Mouse (Mus musculus): ENCODE measurements around the gene Taf12. TPM values are rescaled to one million over a fixed set of nuclear protein-coding genes. Genes with fewer than 3 reads are reported as not detected.
A peak's percentile ranks its signal among the peaks of the same experiment; 100 is the strongest.

The Taf12 gene
- total and polyA plus RNA-seq, 3 experiments = 62.6 to 76.4 TPM; not detected in 1

DNA sequence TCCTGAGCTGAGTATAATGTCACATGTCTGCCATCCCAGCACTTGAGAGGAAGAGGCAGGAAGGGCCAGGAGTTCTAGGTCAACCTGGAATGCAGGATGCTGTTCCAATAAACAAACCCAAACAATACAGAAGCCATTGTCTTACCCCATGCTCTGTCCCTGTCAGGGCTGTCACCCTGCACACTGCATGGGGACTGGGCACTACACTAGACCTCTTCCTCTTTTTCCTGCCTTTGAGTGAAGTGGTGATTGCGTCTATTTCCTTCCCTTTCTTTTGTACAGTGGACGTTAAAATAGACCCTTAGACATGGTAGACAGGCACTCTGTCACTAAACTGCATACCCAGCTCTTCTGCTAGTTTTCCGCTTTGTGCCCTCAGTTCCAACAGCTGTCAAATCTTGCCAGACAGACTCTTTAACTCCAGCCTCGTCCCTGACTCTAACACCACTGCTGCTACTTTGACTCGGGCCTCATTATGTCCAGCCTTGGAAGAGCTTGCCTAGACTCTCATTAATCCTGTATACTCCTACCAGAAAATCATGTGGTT is 26.7 kb upstream of the Taf12 start:
- Histone ChIP-seq H3K79me2 (ENCODE audit: control insufficient read depth, insufficient read depth, low read length, poor library complexity) (peaks cover 1% of the 10 kb centered on the region; the same call in 1 of the 2 replicates), H3K36me3 (ENCODE audit: control insufficient read depth in 1 of 2, insufficient read depth in 2 of 2, low read length in 2 of 2) (peaks cover 5% of the 10 kb centered on the region in 2 experiments), H3K4me3 (ENCODE audit: control insufficient read depth in 1 of 2, insufficient read depth in 1 of 2, low read depth in 2 of 2, low read length in 2 of 2) (no peak overlapping the region), H3K27me3 (ENCODE audit: control insufficient read depth in 1 of 2, insufficient read depth in 2 of 2, low read length in 2 of 2) (no peaks in the 10 kb centered on the region), H3K9ac (ENCODE audit: control insufficient read depth, low read depth, low read length, poor library complexity, severe bottlenecking) (no peak overlapping the region), H3K9me3 (replicated peaks; ENCODE audit: insufficient read depth, low read length) (no peaks in the 10 kb centered on the region), H3K27ac (ENCODE audit: control insufficient read depth, low read depth, low read length) (no peak overlapping the region), H3K4me1 (ENCODE audit: control insufficient read depth in 1 of 2, insufficient read depth in 2 of 2, low read length in 2 of 2) (peaks cover 0 to 2% of the 10 kb centered on the region in 2 experiments; a peak in 2 of 4 replicates)
- peak; percentile 55 for DNase-seq (ENCODE audit: low read depth, low spot score)
- TF ChIP-seq JUND (IDR thresholded peaks at IDR 0.05; ENCODE audit: low read depth, low read length) (0 out of 2 replicates have a peak, but pooled peaks have one; percentile 21), MEF2A (IDR thresholded peaks at IDR 0.05; ENCODE audit: extremely low read depth, insufficient replicate concordance, low read depth, low read length, poor library complexity, severe bottlenecking) (no peak), ETS1 (IDR thresholded peaks at IDR 0.05; ENCODE audit: low read depth, low read length) (0 out of 2 replicates have a peak, but pooled peaks have one; percentile 7), POLR2AphosphoS5 (IDR thresholded peaks at IDR 0.05; ENCODE audit: borderline replicate concordance, low read depth, low read length) (no peak), EP300 (IDR thresholded peaks at IDR 0.05; ENCODE audit: low read depth in 1 of 2, low read length in 2 of 2) (peak in 1 of 2 experiments; percentile 73; a peak in 2 of 4 replicates), TCF12 (IDR thresholded peaks at IDR 0.05; ENCODE audit: low read depth, low read length) (no peak)

DNA sequence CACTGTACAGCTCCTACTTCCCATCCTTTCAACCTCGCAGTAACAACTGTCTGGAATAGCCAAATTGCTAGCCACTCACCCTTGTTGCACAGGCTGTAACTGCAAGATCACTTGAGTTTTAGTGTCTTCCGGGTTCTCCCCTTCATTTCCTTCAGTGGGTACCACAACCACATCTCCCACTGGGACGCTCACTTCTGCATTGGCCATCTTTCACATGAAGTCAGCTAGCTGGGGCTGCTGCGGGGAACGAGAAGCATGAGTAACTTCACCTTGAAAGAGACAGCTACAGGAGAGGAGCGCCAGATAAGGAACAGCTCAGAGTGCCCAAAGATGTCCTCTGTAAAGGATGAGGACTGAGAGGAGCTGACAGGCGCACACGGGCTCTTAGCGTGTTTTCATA is 22.6 kb upstream of the Taf12 start:
- peaks cover 3 to 17% of the 10 kb centered on the region in 2 experiments; a peak in 2 of 4 replicates for H3K36me3 ChIP-seq (ENCODE audit: control insufficient read depth in 1 of 2, insufficient read depth in 2 of 2, low read length in 2 of 2)
- no peak overlapping the region for H3K27ac ChIP-seq (ENCODE audit: control insufficient read depth, low read depth, low read length)
- DNase-seq (ENCODE audit: low read depth, low spot score) = no peak
- peaks cover 8% of the 10 kb centered on the region for H3K79me2 ChIP-seq (ENCODE audit: control insufficient read depth, insufficient read depth, low read length, poor library complexity)
- peaks cover 5 to 18% of the 10 kb centered on the region in 2 experiments for H3K4me1 ChIP-seq (ENCODE audit: control insufficient read depth in 1 of 2, insufficient read depth in 2 of 2, low read length in 2 of 2)
- TF ChIP-seq ZKSCAN1 (IDR thresholded peaks at IDR 0.05; ENCODE audit: low read depth, low read length) = no peak
- no peak for TF ChIP-seq MAZ (IDR thresholded peaks at IDR 0.05; ENCODE audit: low read depth, low read length)
- TF ChIP-seq KAT2A (conservative IDR thresholded peaks at IDR 0.05; ENCODE audit: low read depth, low read length) = no peak
- TF ChIP-seq EP300 (IDR thresholded peaks at IDR 0.05; ENCODE audit: low read depth in 1 of 2, low read length in 2 of 2) = no peak
- TF ChIP-seq NELFE (IDR thresholded peaks at IDR 0.05; ENCODE audit: low read depth, low read length) = no peak
- TF ChIP-seq BHLHE40 (IDR thresholded peaks at IDR 0.05; ENCODE audit: borderline replicate concordance, low read depth, low read length) = no peak
- no peak for TF ChIP-seq MAX (IDR thresholded peaks at IDR 0.05; ENCODE audit: low read length)
- TF ChIP-seq GATA1 (IDR thresholded peaks at IDR 0.05; ENCODE audit: low read depth, low read length) = no peak
- TF ChIP-seq USF2 (IDR thresholded peaks at IDR 0.05; ENCODE audit: borderline replicate concordance in 1 of 2, insufficient read depth in 1 of 2, low read depth in 1 of 2, low read length in 2 of 2) = no peak
- no peak for TF ChIP-seq JUND (IDR thresholded peaks at IDR 0.05; ENCODE audit: low read depth, low read length)
- TF ChIP-seq POLR2A (IDR thresholded peaks at IDR 0.05; ENCODE audit: control insufficient read depth in 1 of 2, insufficient read depth in 1 of 2, low read depth in 1 of 2, low read length in 2 of 2, poor library complexity in 1 of 2) = no peak
- no peak for TF ChIP-seq RAD21 (IDR thresholded peaks at IDR 0.05; ENCODE audit: low read depth, low read length)
- TF ChIP-seq CTCF (IDR thresholded peaks at IDR 0.05 in 2 of 3, conservative IDR thresholded peaks at IDR 0.05 in 1 of 3; ENCODE audit: control insufficient read depth in 1 of 3, insufficient read depth in 1 of 3, low read depth in 2 of 3, low read length in 3 of 3, poor library complexity in 1 of 3, severe bottlenecking in 1 of 3) = no peak
- no peak for TF ChIP-seq USF1 (IDR thresholded peaks at IDR 0.05; ENCODE audit: low read depth, low read length)
- no peak overlapping the region for H3K9ac ChIP-seq (ENCODE audit: control insufficient read depth, low read depth, low read length, poor library complexity, severe bottlenecking)
- H3K27me3 ChIP-seq (ENCODE audit: control insufficient read depth in 1 of 2, insufficient read depth in 2 of 2, low read length in 2 of 2) = no peaks in the 10 kb centered on the region
- H3K4me3 ChIP-seq (ENCODE audit: control insufficient read depth in 1 of 2, insufficient read depth in 1 of 2, low read depth in 2 of 2, low read length in 2 of 2) = no peak overlapping the region
- H3K9me3 ChIP-seq (replicated peaks; ENCODE audit: insufficient read depth, low read length) = no peaks in the 10 kb centered on the region

Data from MEL (cell line).